Comparison of ENCODE assay signal across 19 mouse cellular contexts in the genomic region with DNA sequence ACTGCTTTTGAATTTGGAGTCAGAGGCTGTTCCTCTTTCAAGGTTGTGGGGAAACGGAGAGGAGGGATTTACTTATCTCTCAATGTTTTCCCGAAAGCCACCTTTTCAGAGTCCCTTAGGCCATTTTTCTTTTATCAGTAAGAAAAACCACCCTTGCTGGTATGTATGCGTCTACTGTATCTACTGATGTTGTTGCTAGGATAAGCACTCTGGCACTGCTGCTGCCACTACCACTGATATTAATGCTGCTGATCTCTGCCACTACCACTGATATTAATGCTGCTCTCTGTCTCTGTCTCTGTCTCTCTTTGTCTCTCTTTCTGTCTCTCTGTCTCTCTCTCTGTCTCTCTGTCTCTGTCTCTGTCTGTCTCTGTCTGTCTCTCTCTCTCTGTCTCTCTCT.
"Had no signal": no experiment of that assay in that cellular context is flagged by ENCODE, and none has a peak within 500 bp of the region (broad histone marks: within the 10 kb centered on the region; RNA-seq: fewer than 3 reads in every experiment).

No protein-coding gene starts in this region.

- H3K27me3 ChIP-seq: lung, embryonic 15.5 days; megakaryocyte, embryonic 14.5 days; midbrain, embryonic 13.5 days; midbrain, embryonic 15.5 days; neural tube, embryonic 12.5 days had no signal

- H3K27ac ChIP-seq: macrophage; midbrain, embryonic 15.5 days; neural tube, embryonic 12.5 days had no signal

- H3K4me3 ChIP-seq: lung, embryonic 15.5 days; megakaryocyte, embryonic 14.5 days; midbrain, embryonic 13.5 days; midbrain, embryonic 15.5 days; neural tube, embryonic 12.5 days had no signal

- ATAC-seq: lung, postnatal 0 days; midbrain, embryonic 15.5 days had no signal

- H3K9ac ChIP-seq: lung, embryonic 15.5 days; midbrain, embryonic 13.5 days; midbrain, embryonic 15.5 days; neural tube, embryonic 12.5 days had no signal

- H3K9me3 ChIP-seq: lung, embryonic 15.5 days; megakaryocyte, embryonic 14.5 days; midbrain, embryonic 13.5 days; midbrain, embryonic 15.5 days; neural tube, embryonic 12.5 days had no signal

- DNase-seq: lung, adult 2 months; lung, postnatal 14 days; lung, postnatal 36 days; retina, postnatal 1 day; right cerebral cortex, adult 18-20 months; right cerebral cortex, postnatal 25 days; right cerebral cortex, postnatal 4 days; spleen, adult 18-20 months; thymus, adult 18-20 months; thymus, postnatal 14 days; thymus, postnatal 36 days had no signal

- H3K4me2 ChIP-seq: lung, embryonic 15.5 days; midbrain, embryonic 11.5 days; midbrain, embryonic 13.5 days; midbrain, embryonic 15.5 days; neural tube, embryonic 12.5 days had no signal

- H3K36me3 ChIP-seq: lung, embryonic 15.5 days; midbrain, embryonic 13.5 days; midbrain, embryonic 15.5 days; neural tube, embryonic 12.5 days had no signal
